Mouse (Mus musculus) liver, postnatal 0 days (tissue): ENCODE results near the gene Pus7. TPM values are rescaled to one million over a fixed set of nuclear protein-coding genes. Genes with fewer than 3 reads are reported as not detected.

Source experiments
- ATAC-seq: fragments of 200-750 bp; cut with Nextera tagmentation; 2 replicates; pipeline ENCODE4 v1.8.0; 2017; ENCODE audit warnings: mild to moderate bottlenecking, moderate library complexity
- DNase-seq: peaks from one replicate; pipeline ENCODE4 v3.0.0-alpha.2; 2016
- H3K27ac ChIP-seq: fragments of 300-500 bp; sonication (generic); 2 replicates; pipeline ENCODE4 v1.5.1; 2014; ENCODE audit warnings: antibody characterized with exemption, moderate library complexity, mild to moderate bottlenecking, low read depth
- H3K27me3 ChIP-seq: fragments of 300-500 bp; sonication (generic); 2 replicates; pipeline ENCODE4 v1.6.1; 2014; ENCODE audit warnings: low read length, control low read depth, mixed read lengths; ENCODE audit not compliant: insufficient read depth
- H3K36me3 ChIP-seq: fragments of 300-500 bp; sonication (generic); replicated peaks from 2 replicates; pipeline ENCODE4 v1.6.1; 2014; ENCODE audit warnings: mild to moderate bottlenecking, control low read depth, low read length, moderate library complexity, mixed read lengths; ENCODE audit not compliant: insufficient read depth
- H3K4me1 ChIP-seq: fragments of 300-500 bp; sonication (generic); 2 replicates; pipeline ENCODE4 v1.6.1; 2014; ENCODE audit warnings: antibody characterized with exemption, mild to moderate bottlenecking, control low read depth; ENCODE audit not compliant: insufficient read depth
- H3K4me2 ChIP-seq: fragments of 300-500 bp; sonication (generic); 2 replicates; pipeline ENCODE4 v1.6.1; 2014; ENCODE audit warnings: low read depth, mild to moderate bottlenecking, low read length, moderate library complexity, mixed read lengths
- H3K4me3 ChIP-seq: fragments of 300-500 bp; sonication (generic); 2 replicates; pipeline ENCODE4 v1.5.1; 2014; ENCODE audit warnings: low read depth, low read length
- H3K9ac ChIP-seq: fragments of 300-500 bp; sonication (generic); replicated peaks from 2 replicates; pipeline ENCODE4 v1.6.1; 2014; ENCODE audit warnings: mild to moderate bottlenecking, moderate library complexity
- H3K9me3 ChIP-seq: fragments of 300-500 bp; sonication (generic); 2 replicates; pipeline ENCODE4 v1.6.1; 2016; ENCODE audit warnings: mild to moderate bottlenecking, control low read depth, low read length, mixed read lengths
- CTCF ChIP-seq: sonication (generic); IDR thresholded peaks from 2 replicates; pipeline ENCODE4 v1.5.1; 2016; ENCODE audit warnings: antibody characterized with exemption, low read depth
- EP300 ChIP-seq: IDR thresholded peaks from 2 replicates; pipeline ENCODE4 v1.6.1; 2016; ENCODE audit warnings: antibody characterized with exemption, low read depth, mild to moderate bottlenecking
- WGBS: fragments of 180-500 bp; shearing (Covaris S2); extraction: QIAGEN DNeasy Blood & Tissue Kit; methylation state at CpG from one replicate; pipeline ENCODE4 v1.1.7; 2014; ENCODE audit not compliant: insufficient replicate concordance; 5-methylcytosine and 5-hydroxymethylcytosine counted together
- polyA plus RNA-seq: library from polyadenylated mRNA; unstranded; fragments of >200 nt; fragmentation: Nextera tagmentation; extraction: Ambion mirVana; gene quantifications from 2 replicates; pipeline ENCODE4 v1.2.1, GENCODE M21; 2015

Pus7 gene
- polyA plus RNA-seq, 1 experiment from 2014 or later, result 6.0 TPM

GRCm38 (mm10) chr5:23816681-23817080, 33.2 kb upstream of the Pus7 start:
- DNase-seq, result no peak
- no peak overlapping the region for H3K4me3 ChIP-seq
- no peak for ATAC-seq
- TF ChIP-seq EP300 (no peak), CTCF (no peak)
- no peaks in the 10 kb centered on the region for H3K9me3 ChIP-seq
- no peak overlapping the region for H3K9ac ChIP-seq
- H3K4me1 ChIP-seq, result no peaks in the 10 kb centered on the region
- no peak overlapping the region for H3K27ac ChIP-seq
- 85% methylated on average over 15 of the region's 15 CpGs for WGBS
- peaks cover 56% of the 10 kb centered on the region for H3K36me3 ChIP-seq
- H3K27me3 ChIP-seq, result no peaks in the 10 kb centered on the region
- H3K4me2 ChIP-seq, result no peak overlapping the region

- Histone ChIP-seq H3K27ac (no peak overlapping the region), H3K27me3 (no peaks in the 10 kb centered on the region), H3K4me2 (no peak overlapping the region), H3K4me1 (no peaks in the 10 kb centered on the region), H3K36me3 (peaks cover 70% of the 10 kb centered on the region), H3K9me3 (no peaks in the 10 kb centered on the region), H3K4me3 (no peak overlapping the region), H3K9ac (no peak overlapping the region)
- 81% methylated on average over 5 of the region's 5 CpGs for WGBS
- ATAC-seq, result no peak
- TF ChIP-seq CTCF (no peak), EP300 (no peak)
- no peak for DNase-seq
Observed at GRCm38 (mm10) chr5:23814841-23815240, 31.3 kb upstream of the Pus7 start.

- Histone ChIP-seq H3K27ac (no peak overlapping the region), H3K27me3 (no peaks in the 10 kb centered on the region), H3K36me3 (peaks cover 32% of the 10 kb centered on the region), H3K4me2 (no peak overlapping the region), H3K9me3 (no peaks in the 10 kb centered on the region), H3K4me3 (no peak overlapping the region), H3K4me1 (peaks cover 10% of the 10 kb centered on the region; the same call in 1 of the 2 replicates), H3K9ac (no peak overlapping the region)
- no peak for ATAC-seq
- no peak for DNase-seq
- 92% methylated on average over 2 of the region's 2 CpGs for WGBS
- no peak for TF ChIP-seq CTCF
- TF ChIP-seq EP300, result no peak
Observed at GRCm38 (mm10) chr5:23792726-23793125, 9.2 kb upstream of the Pus7 start.

GRCm38 (mm10) chr5:23789078-23789612, 5.6 kb upstream of the Pus7 start:
- Histone ChIP-seq H3K27ac (no peak overlapping the region), H3K4me3 (no peak overlapping the region), H3K9ac (no peak overlapping the region), H3K27me3 (no peaks in the 10 kb centered on the region), H3K9me3 (no peaks in the 10 kb centered on the region), H3K4me1 (peaks cover 12% of the 10 kb centered on the region), H3K36me3 (peaks cover 14% of the 10 kb centered on the region), H3K4me2 (peak overlapping the region; percentile 88)
- WGBS, result 57% methylated on average over 4 of the region's 4 CpGs
- no peak for ATAC-seq
- DNase-seq, result no peak
- TF ChIP-seq EP300 (no peak), CTCF (0 out of 2 replicates have a peak, but pooled peaks have one; percentile 16)

- Histone ChIP-seq H3K36me3 (peaks cover 10% of the 10 kb centered on the region), H3K9ac (peak overlapping the region; percentile 91), H3K4me3 (peak overlapping the region; percentile 95), H3K27me3 (no peaks in the 10 kb centered on the region), H3K4me2 (peak overlapping the region; percentile 88), H3K27ac (peak overlapping the region; percentile 84), H3K4me1 (peaks cover 12% of the 10 kb centered on the region), H3K9me3 (no peaks in the 10 kb centered on the region)
- ATAC-seq (no peak), DNase-seq (no peak)
- WGBS, result 20% methylated on average over 3 of the region's 3 CpGs
- no peak for TF ChIP-seq EP300
- no peak for TF ChIP-seq CTCF
Observed at GRCm38 (mm10) chr5:23788390-23788830, 4.9 kb upstream of the Pus7 start.

GRCm38 (mm10) chr5:23787536-23788389, 4.3 kb upstream of the Pus7 start, which contains the start of gene Rint1:
Gene Rint1 (plus strand): TSS chr5:23787711.
- no peaks in the 10 kb centered on the region for H3K27me3 ChIP-seq
- ATAC-seq, result peak; percentile 88
- H3K4me1 ChIP-seq, result peaks cover 13% of the 10 kb centered on the region
- WGBS, result 1% methylated on average over 47 of the region's 47 CpGs
- H3K9ac ChIP-seq, result peak within 1 kb of the TSS; percentile 91
- DNase-seq, result peak; percentile 96
- H3K27ac ChIP-seq, result peak within 1 kb of the TSS; percentile 84
- peak within 1 kb of the TSS; percentile 95 for H3K4me3 ChIP-seq
- H3K36me3 ChIP-seq, result peaks cover 10% of the 10 kb centered on the region
- peak; percentile 100 for TF ChIP-seq CTCF
- no peak for TF ChIP-seq EP300
- H3K4me2 ChIP-seq, result peak within 1 kb of the TSS; percentile 88
- no peaks in the 10 kb centered on the region for H3K9me3 ChIP-seq
